Mouse (Mus musculus) ovary, postnatal 10 days (tissue): ENCODE data around the gene Mfrp.

ENCODE experiments used
- DNase-seq: peaks from one replicate; pipeline ENCODE4 v3.0.0; 2022; ENCODE audit warnings: low spot score

Mfrp gene

GRCm38 (mm10) chr9:44101490-44101889, at the start of gene Mfrp:
Mfrp (plus strand) TSS chr9:44101729.
- DNase-seq = no peak

DNA sequence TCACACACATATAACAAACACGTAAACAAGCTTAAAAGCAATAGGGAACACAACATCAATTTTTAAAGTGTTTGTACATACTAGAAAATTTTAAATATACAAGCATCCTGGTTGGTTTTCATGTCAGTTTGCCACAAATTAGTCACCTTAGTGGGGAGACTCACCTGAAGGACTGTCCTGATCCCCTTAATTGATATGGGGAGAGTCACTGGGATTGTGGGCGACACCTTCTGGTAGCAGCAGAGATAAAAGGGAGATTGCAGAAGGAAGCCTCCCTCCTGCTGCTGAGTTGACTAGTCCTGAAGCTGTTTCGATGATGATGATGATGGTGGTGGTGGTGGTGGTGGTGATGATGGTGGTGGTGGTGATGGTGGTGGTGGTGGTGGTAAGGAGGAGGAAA, 48.7 kb upstream of the Mfrp start:
- no peak for DNase-seq

GRCm38 (mm10) chr9:44053936-44054335, 47.6 kb upstream of the Mfrp start:
- DNase-seq = no peak

DNA sequence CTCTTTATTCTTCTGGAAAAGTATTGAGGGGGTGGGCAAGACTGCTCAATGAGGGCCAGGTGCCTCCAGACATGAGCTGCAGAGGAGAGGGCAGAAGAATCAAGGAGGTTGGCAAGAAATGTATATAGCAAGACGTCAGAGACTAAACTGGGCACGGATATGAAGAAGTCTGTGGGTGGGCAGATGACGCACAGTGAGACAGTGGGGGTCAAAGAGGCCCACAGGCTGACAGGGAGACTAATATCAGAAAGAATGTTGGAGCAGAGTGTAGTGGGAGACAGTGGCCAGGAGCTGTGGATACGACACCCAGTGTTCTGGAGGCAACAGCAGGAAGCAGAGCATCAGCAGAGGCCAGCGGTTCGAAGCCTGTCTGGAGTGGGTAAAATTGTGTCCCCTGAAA, 42.9 kb upstream of the Mfrp start:
- DNase-seq = no peak

- DNase-seq = no peak
Observed at GRCm38 (mm10) chr9:44065177-44065576, 36.4 kb upstream of the Mfrp start.

GRCm38 (mm10) chr9:44066785-44067225, 34.7 kb upstream of the Mfrp start, which contains the start of gene Usp2:
Usp2 (plus strand) TSS chr9:44067021.
- DNase-seq = peak; percentile 99

GRCm38 (mm10) chr9:44067241-44067959, 34.1 kb upstream of the Mfrp start:
- no peak for DNase-seq

DNA sequence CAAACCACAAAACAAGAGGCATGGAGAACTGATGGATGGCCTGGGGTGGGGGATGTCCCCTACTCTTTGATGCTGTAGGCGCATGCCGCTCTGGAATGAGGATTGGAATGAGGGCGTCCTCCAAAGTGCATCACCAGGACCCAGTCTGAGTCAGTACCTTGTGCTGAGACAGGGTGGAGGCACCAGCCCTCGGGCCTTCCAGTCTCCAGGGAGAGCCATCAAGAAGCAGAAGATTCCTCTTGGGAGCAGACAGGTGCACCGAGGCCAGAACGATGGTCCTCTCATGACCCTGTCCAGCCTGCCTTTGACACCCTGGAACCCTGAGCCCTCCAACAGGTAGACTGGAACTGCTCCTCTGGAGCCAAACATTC, 33.6 kb upstream of the Mfrp start:
- no peak for DNase-seq

DNA sequence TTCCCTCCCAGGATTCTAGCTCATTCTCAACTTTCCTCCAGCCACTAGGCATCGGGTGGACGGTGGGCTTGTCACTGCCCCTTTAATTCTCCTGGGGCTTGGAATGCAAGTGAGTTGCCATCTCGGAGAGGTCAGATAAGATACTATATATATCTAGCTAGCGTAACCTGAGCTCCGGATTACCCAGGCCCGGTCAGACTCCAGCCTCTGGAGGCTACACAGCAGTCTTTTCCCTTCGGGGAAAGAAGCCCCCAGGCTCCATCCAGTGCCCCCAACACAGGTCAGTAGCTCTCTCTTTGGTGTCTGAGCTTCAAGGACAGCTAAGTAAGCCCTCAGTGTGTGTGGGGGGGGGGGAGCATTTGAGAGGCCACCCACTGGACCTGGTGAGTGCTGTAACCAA, 32.3 kb upstream of the Mfrp start:
- DNase-seq = no peak

- no peak for DNase-seq
Observed at GRCm38 (mm10) chr9:44070113-44070843, 31.3 kb upstream of the Mfrp start.

GRCm38 (mm10) chr9:44070844-44071231, 30.7 kb upstream of the Mfrp start:
- no peak for DNase-seq

DNA sequence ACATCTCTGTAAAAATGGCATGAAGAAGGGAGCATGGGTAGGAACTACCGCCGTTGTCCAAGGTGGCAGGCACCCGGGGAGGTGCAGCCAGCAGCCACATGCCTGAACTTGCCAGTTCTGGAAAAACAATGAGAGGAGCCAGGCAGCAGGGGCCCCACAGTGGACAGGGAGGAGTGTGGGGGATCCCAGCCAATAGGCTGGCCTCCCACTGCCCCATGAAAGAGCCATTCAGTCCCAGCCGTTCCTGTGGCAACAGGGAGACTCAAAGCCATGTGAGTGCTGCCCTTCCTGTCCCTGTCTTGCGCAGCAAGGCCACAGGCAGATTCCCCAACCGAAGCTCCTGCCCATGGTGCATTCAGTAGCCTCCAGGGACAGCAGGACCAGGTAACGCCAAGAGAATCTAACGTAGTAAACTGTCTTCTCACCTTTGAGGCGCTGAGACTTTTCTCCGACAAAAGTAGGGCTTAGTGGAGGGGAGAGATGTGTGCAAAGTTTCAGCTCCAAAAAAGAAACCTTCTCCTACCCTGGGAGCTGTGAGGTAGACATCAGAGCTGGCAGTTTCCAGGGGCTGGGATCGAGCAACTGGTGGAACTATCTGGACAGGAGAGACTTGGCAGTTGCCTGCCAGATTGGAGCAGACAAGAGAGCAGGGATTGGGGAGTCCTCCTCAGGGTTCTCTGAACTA, 29.5 kb upstream of the Mfrp start:
- no peak for DNase-seq

GRCm38 (mm10) chr9:44072599-44072915, 29.0 kb upstream of the Mfrp start:
- no peak for DNase-seq

- no peak for DNase-seq
Observed at GRCm38 (mm10) chr9:44073115-44073514, 28.4 kb upstream of the Mfrp start.

- no peak for DNase-seq
Observed at GRCm38 (mm10) chr9:44074395-44075275, 26.9 kb upstream of the Mfrp start.

DNA sequence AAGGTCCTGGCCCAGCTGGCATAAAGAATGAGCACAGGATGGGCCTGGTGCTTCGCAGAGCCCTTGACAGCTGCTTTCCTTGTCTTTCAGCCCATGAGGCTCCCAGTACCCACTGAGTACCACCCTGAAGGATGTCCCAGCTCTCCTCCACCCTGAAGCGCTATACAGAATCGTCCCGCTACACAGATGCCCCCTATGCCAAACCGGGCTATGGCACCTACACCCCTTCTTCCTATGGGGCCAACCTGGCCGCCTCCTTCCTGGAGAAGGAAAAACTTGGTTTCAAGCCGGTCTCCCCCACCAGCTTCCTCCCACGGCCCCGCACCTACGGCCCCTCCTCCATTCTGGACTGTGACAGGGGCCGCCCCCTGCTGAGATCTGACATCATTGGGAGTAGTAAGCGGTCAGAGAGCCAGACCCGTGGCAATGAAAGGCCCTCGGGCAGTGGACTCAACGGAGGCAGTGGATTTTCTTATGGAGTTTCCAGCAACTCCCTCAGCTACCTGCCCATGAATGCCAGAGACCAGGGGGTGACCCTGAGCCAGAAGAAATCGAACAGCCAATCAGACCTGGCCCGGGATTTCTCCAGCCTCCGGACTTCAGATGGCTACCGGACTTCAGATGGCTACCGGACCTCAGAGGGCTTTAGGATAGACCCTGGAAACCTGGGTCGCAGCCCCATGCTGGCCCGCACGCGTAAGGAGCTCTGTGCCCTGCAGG, 26.1 kb upstream of the Mfrp start:
- DNase-seq = no peak

- DNase-seq = no peak
Observed at GRCm38 (mm10) chr9:44075996-44076763, 25.3 kb upstream of the Mfrp start.

DNA sequence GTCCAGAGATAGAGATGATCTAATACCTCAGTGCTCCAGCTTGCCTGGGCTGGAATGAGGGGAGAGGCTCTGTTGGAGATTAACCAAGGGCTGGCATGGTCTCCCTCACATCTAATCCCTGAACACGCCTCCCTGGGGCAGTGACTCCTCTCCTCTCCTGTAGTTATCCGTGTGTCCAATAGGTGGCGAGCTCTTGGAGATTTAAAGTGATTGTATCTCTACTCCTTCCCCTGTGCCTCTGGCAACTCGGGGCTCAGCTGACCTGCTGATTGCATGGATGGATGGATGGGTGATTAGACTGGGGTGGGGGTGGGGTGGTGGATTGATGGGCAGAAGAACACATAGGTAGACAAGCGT, 24.8 kb upstream of the Mfrp start:
- DNase-seq = no peak

- no peak for DNase-seq
Observed at GRCm38 (mm10) chr9:44077266-44077910, 24.1 kb upstream of the Mfrp start.

DNA sequence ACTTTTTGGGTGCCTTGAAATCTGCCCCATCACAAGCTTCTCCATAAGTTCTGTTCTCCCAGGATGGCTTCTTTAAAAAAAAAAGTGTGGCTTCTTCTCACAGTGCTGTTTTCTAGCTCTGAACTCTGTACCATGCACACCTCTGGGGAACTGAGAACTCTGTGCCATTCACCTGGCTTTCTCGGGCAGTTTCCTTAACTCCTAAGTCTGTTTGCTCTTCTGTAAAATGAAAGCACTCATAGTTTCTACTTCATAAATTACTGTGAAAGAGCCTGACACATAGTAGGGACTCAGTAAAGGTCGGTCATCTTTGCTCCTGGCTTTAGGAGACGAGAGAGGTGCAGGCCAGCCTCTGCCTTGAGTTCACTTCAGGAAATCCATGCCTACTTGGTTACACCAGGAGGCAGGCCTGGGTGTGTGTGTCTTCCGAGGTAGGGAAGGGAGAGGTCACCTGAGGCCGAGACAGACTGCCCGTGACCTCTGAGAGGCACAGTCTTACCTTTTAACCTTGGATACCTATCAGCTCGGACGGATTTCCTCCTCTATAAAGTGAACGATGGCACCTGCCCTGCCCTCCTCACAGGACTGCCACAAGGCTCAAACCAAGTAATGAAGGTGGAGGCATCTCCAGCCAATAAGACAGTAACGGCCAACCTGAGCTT, 23.3 kb upstream of the Mfrp start:
- DNase-seq = no peak
